Mouse (Mus musculus): ENCODE measurements at regions not wholly inside any gene's neighbourhood (a gene's known extent, or its start where the extent isn't known, plus 50 kb on each side); places are given as distances from the start of the nearest gene placed in this dataset.
"Not testable (repeated sequence)": the region's sequence is repeated elsewhere in the genome, so short reads cannot be mapped to it uniquely, and the experiment has no call there.

- intact Hi-C loops (cut with DNase I) = no loop called here
- Histone ChIP-seq H3K27ac (no peak overlapping the region), H3K4me3 (no peak overlapping the region)
- TF ChIP-seq CTCF (IDR thresholded peaks at IDR 0.05) = no peak
- DNase-seq (ENCODE audit: extremely low spot score in 1 of 2, low spot score in 2 of 2) = no peak
Observed at GRCm38 (mm10) chr5:40877756-40878155, 830.2 kb downstream of the Rab28 start.

- H3K4me3 ChIP-seq; intact Hi-C loops (cut with DNase I); DNase-seq (ENCODE audit: extremely low spot score in 1 of 2, low spot score in 2 of 2); H3K27ac ChIP-seq: not testable (repeated sequence)
Observed at GRCm38 (mm10) chr5:40862349-40862748, 845.6 kb downstream of the Rab28 start.
